8 mouse cellular contexts compared by ENCODE assay signal in the genomic region with DNA sequence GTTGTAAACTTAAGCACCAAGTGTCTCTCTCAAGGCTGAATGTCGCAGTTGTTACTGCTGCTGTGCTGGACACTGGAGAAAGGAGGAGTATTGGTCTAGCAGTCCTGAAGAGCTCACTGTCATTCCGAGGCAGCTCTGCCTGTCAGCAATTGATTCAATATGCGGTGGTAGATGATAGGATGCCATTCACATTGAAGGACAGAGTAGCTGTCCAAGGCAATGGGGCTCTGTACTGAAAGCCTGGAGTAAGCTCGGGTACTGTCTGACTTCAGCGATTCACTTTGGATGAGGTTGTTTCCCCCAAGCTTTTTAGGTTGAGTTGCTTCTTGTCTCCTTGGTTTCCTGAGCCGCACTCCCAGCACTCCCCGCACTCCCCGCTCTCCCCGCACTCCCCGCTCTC. TPM values are rescaled to one million over a fixed set of nuclear protein-coding genes. Genes with fewer than 3 reads are reported as not detected.
A peak's percentile ranks its signal among the peaks of the same experiment; 100 is the strongest.
DNase-seq lines count a peak whose midpoint lies in the region; ATAC-seq and TF ChIP-seq lines count a peak whose summit lies in the region.

No protein-coding gene starts in this region.

- peak; percentile 16 for DNase-seq in liver, adult 2 months (ENCODE audit: extremely low read depth, low read depth, low spot score)
- no peak for DNase-seq in liver
- DNase-seq in embryonic facial prominence, embryonic 11.5 days (ENCODE audit: low spot score), result peak; percentile 24
- DNase-seq in intestine, embryonic 14.5 days (ENCODE audit: low spot score), result no peak
- DNase-seq in spleen, adult 12 weeks (ENCODE audit: low spot score), result no peak
- no peak for DNase-seq in thymus, postnatal 10 days (ENCODE audit: low spot score in 2 of 2)
- no peak for DNase-seq in left cerebral cortex, postnatal 14 days (ENCODE audit: low spot score in 2 of 2)

- WGBS in liver, adult 2 months, result 6% methylated on average over 10 of the region's 10 CpGs
- WGBS in embryonic facial prominence, embryonic 11.5 days, result 1% methylated on average over 10 of the region's 10 CpGs
- WGBS in intestine, embryonic 14.5 days, result 1% methylated on average over 10 of the region's 10 CpGs
- WGBS in neural tube, embryonic 13.5 days, result under 1% methylated on average over 10 of the region's 10 CpGs

- no peak for ATAC-seq in embryonic facial prominence, embryonic 11.5 days (replicated peaks; ENCODE audit: insufficient number of reproducible peaks, low FRiP score, low TSS enrichment, low read depth)
- no peak for ATAC-seq in intestine, embryonic 14.5 days (replicated peaks; ENCODE audit: low FRiP score, low TSS enrichment, low read depth)
- no peak for ATAC-seq in neural tube, embryonic 13.5 days (ENCODE audit: low read depth)

- H3K9me3 ChIP-seq in embryonic facial prominence, embryonic 11.5 days (replicated peaks; ENCODE audit: control insufficient read depth, low read length), result no peaks in the 10 kb centered on the region
- no peaks in the 10 kb centered on the region for H3K9me3 ChIP-seq in intestine, embryonic 14.5 days (ENCODE audit: control insufficient read depth, low read length)
- no peaks in the 10 kb centered on the region for H3K9me3 ChIP-seq in neural tube, embryonic 13.5 days

- H3K4me3 ChIP-seq in liver, adult 2 months (ENCODE audit: insufficient read depth, low read depth, low read length), result no peak overlapping the region
- peak overlapping the region; percentile 17 for H3K4me3 ChIP-seq in embryonic facial prominence, embryonic 11.5 days (ENCODE audit: low read depth, low read length)
- peak overlapping the region; percentile 9; the same call in 1 of the 2 replicates for H3K4me3 ChIP-seq in intestine, embryonic 14.5 days (ENCODE audit: low read depth, low read length)
- 0 out of 2 replicates have a peak overlapping the region, but pooled peaks have one; percentile 25 for H3K4me3 ChIP-seq in neural tube, embryonic 13.5 days

- no peak overlapping the region for H3K27ac ChIP-seq in liver, adult 2 months (replicated peaks; ENCODE audit: insufficient read depth, low read depth, low read length)
- H3K27ac ChIP-seq in embryonic facial prominence, embryonic 11.5 days (replicated peaks; ENCODE audit: low read depth, low read length), result no peak overlapping the region
- H3K27ac ChIP-seq in intestine, embryonic 14.5 days (ENCODE audit: low read depth), result no peak overlapping the region
- H3K27ac ChIP-seq in neural tube, embryonic 13.5 days (replicated peaks), result no peak overlapping the region

- no peaks in the 10 kb centered on the region for H3K36me3 ChIP-seq in liver, adult 2 months (ENCODE audit: control insufficient read depth, insufficient read depth, low read length)
- no peaks in the 10 kb centered on the region for H3K36me3 ChIP-seq in embryonic facial prominence, embryonic 11.5 days (replicated peaks; ENCODE audit: control insufficient read depth, insufficient read depth, low read depth, low read length)
- 0 out of 2 replicates have a peak, but pooled peaks cover 3% of the 10 kb centered on the region for H3K36me3 ChIP-seq in intestine, embryonic 14.5 days (ENCODE audit: control insufficient read depth, insufficient read depth, low read length)
- H3K36me3 ChIP-seq in neural tube, embryonic 13.5 days, result 0 out of 2 replicates have a peak, but pooled peaks cover 5% of the 10 kb centered on the region

- H3K4me1 ChIP-seq in liver, adult 2 months (ENCODE audit: control insufficient read depth, insufficient read depth, low read length), result peaks cover 3% of the 10 kb centered on the region
- peaks cover 8% of the 10 kb centered on the region; the same call in 1 of the 2 replicates for H3K4me1 ChIP-seq in embryonic facial prominence, embryonic 11.5 days (ENCODE audit: control insufficient read depth, insufficient read depth, low read length)
- peaks cover 77% of the 10 kb centered on the region for H3K4me1 ChIP-seq in intestine, embryonic 14.5 days (replicated peaks; ENCODE audit: control insufficient read depth, insufficient read depth, low read length)
- H3K4me1 ChIP-seq in neural tube, embryonic 13.5 days (replicated peaks), result peaks cover 98% of the 10 kb centered on the region

- no peak for TF ChIP-seq POLR2A in liver, adult 2 months (IDR thresholded peaks at IDR 0.05; ENCODE audit: extremely low read depth, insufficient read depth, low read length)

- intact Hi-C loops in left cerebral cortex, postnatal 14 days (cut with DNase I), result no loop called here

- H3K79me2 ChIP-seq in liver, adult 2 months (ENCODE audit: control insufficient read depth, insufficient read depth, low read length), result peaks cover 14% of the 10 kb centered on the region; the same call in 1 of the 2 replicates

- no peak for TF ChIP-seq CTCF in liver, adult 2 months (IDR thresholded peaks at IDR 0.05; ENCODE audit: low read depth, low read length)

- H3K4me2 ChIP-seq in embryonic facial prominence, embryonic 11.5 days (ENCODE audit: low read depth, low read length), result peak overlapping the region; percentile 27
- H3K4me2 ChIP-seq in intestine, embryonic 14.5 days (ENCODE audit: low read length), result peak overlapping the region; percentile 47
- peak overlapping the region; percentile 49 for H3K4me2 ChIP-seq in neural tube, embryonic 13.5 days

- no peaks in the 10 kb centered on the region for H3K27me3 ChIP-seq in liver, adult 2 months (ENCODE audit: control insufficient read depth, insufficient read depth, low read length)
- no peaks in the 10 kb centered on the region for H3K27me3 ChIP-seq in embryonic facial prominence, embryonic 11.5 days (ENCODE audit: control insufficient read depth, insufficient read depth, low read length)
- H3K27me3 ChIP-seq in intestine, embryonic 14.5 days (replicated peaks; ENCODE audit: control insufficient read depth, insufficient read depth, low read length), result no peaks in the 10 kb centered on the region
- H3K27me3 ChIP-seq in neural tube, embryonic 13.5 days, result no peaks in the 10 kb centered on the region

- H3K9ac ChIP-seq in liver, adult 2 months (ENCODE audit: low read depth, low read length), result no peak overlapping the region
- no peak overlapping the region for H3K9ac ChIP-seq in embryonic facial prominence, embryonic 11.5 days (replicated peaks; ENCODE audit: low read length)
- H3K9ac ChIP-seq in intestine, embryonic 14.5 days (ENCODE audit: low read length), result 0 out of 2 replicates have a peak overlapping the region, but pooled peaks have one; percentile 5
- H3K9ac ChIP-seq in neural tube, embryonic 13.5 days, result no peak overlapping the region

RNA-seq across cellular contexts. Expression of gene Map4k4, which starts 34.9 kb away (rescaled TPM):
- total RNA-seq in liver, adult 2 months (2014; rRNA removed), result 10.7 and 12.4 TPM in 2 replicates
- polyA plus RNA-seq in liver, adult 2 months (2012; rRNA removed), result 6.3 and 7.2 TPM in 2 replicates
- 27.7 and 28.5 TPM in 2 replicates for polyA plus RNA-seq in embryonic facial prominence, embryonic 11.5 days (2014; fragmentation: Nextera tagmentation; extraction: Ambion mirVana)
- 28.3 and 35.4 TPM in 2 replicates for polyA plus RNA-seq in intestine, embryonic 14.5 days (2014; fragmentation: Nextera tagmentation; extraction: Ambion mirVana)
- polyA plus RNA-seq in neural tube, embryonic 13.5 days (2015; fragmentation: Nextera tagmentation; extraction: Ambion mirVana), result 49.0 and 56.3 TPM in 2 replicates
- total RNA-seq in left cerebral cortex, postnatal 14 days (2021), result 100 to 1,000 TPM; 145 to 157 TPM

Comparison
In these comparisons a context has a peak if more than half of its experiments do, and no peak if none do; other contexts are left out.
1. DNase-seq: peak in liver, adult 2 months (single experiment) and embryonic facial prominence, embryonic 11.5 days (single experiment); none in liver (single experiment), intestine, embryonic 14.5 days (single experiment), spleen, adult 12 weeks (single experiment), thymus, postnatal 10 days (0 of 2) and left cerebral cortex, postnatal 14 days (0 of 2).
2. Peak in every context shown above with its lines, with median percentiles within 50 percentile points of each other: H3K4me2 ChIP-seq.